Mouse (Mus musculus): ENCODE measurements around the gene Itpr3. TPM values are rescaled to one million over a fixed set of nuclear protein-coding genes. Genes with fewer than 3 reads are reported as not detected.

The Itpr3 gene
- total and polyA plus RNA-seq, 2 experiments: 1.0 to 1.5 TPM

- no peaks in the 10 kb centered on the region for H3K27me3 ChIP-seq (ENCODE audit: control insufficient read depth, insufficient read depth, low read length)
- no peaks in the 10 kb centered on the region for H3K79me2 ChIP-seq (ENCODE audit: control insufficient read depth, insufficient read depth, low read length)
- no peak overlapping the region for H3K4me3 ChIP-seq (ENCODE audit: insufficient read depth, low read depth, low read length)
- WGBS: 80% methylated on average over 6 of the region's 6 CpGs
- H3K27ac ChIP-seq (replicated peaks; ENCODE audit: insufficient read depth, low read depth, low read length): no peak overlapping the region
- H3K9ac ChIP-seq (ENCODE audit: low read depth, low read length): no peak overlapping the region
- no peaks in the 10 kb centered on the region for H3K4me1 ChIP-seq (ENCODE audit: control insufficient read depth, insufficient read depth, low read length)
- no peak for TF ChIP-seq POLR2A (IDR thresholded peaks at IDR 0.05; ENCODE audit: extremely low read depth, insufficient read depth, low read length)
- TF ChIP-seq CTCF (IDR thresholded peaks at IDR 0.05; ENCODE audit: low read depth, low read length): no peak
- no peaks in the 10 kb centered on the region for H3K36me3 ChIP-seq (ENCODE audit: control insufficient read depth, insufficient read depth, low read length)
- no peak for DNase-seq (ENCODE audit: extremely low read depth, low read depth, low spot score)
Measured at GRCm38 (mm10) chr17:27078499-27078898, 21.4 kb downstream of the Itpr3 start.

- Histone ChIP-seq H3K4me1 (ENCODE audit: control insufficient read depth, insufficient read depth, low read length) (no peaks in the 10 kb centered on the region; the same call in 1 of the 2 replicates), H3K27me3 (ENCODE audit: control insufficient read depth, insufficient read depth, low read length) (no peaks in the 10 kb centered on the region), H3K4me3 (ENCODE audit: insufficient read depth, low read depth, low read length) (no peak overlapping the region), H3K27ac (replicated peaks; ENCODE audit: insufficient read depth, low read depth, low read length) (no peak overlapping the region), H3K79me2 (ENCODE audit: control insufficient read depth, insufficient read depth, low read length) (no peaks in the 10 kb centered on the region), H3K9ac (ENCODE audit: low read depth, low read length) (no peak overlapping the region), H3K36me3 (ENCODE audit: control insufficient read depth, insufficient read depth, low read length) (no peaks in the 10 kb centered on the region)
- TF ChIP-seq CTCF (IDR thresholded peaks at IDR 0.05; ENCODE audit: low read depth, low read length) (no peak), POLR2A (IDR thresholded peaks at IDR 0.05; ENCODE audit: extremely low read depth, insufficient read depth, low read length) (no peak)
- DNase-seq (ENCODE audit: extremely low read depth, low read depth, low spot score): no peak
- WGBS: 45% methylated on average over 5 of the region's 5 CpGs
Measured at GRCm38 (mm10) chr17:27081868-27082267, 24.8 kb downstream of the Itpr3 start.

GRCm38 (mm10) chr17:27082796-27083195, 25.7 kb downstream of the Itpr3 start:
- Histone ChIP-seq H3K9ac (ENCODE audit: low read depth, low read length) (no peak overlapping the region), H3K79me2 (ENCODE audit: control insufficient read depth, insufficient read depth, low read length) (no peaks in the 10 kb centered on the region), H3K4me1 (ENCODE audit: control insufficient read depth, insufficient read depth, low read length) (no peaks in the 10 kb centered on the region; the same call in 1 of the 2 replicates), H3K36me3 (ENCODE audit: control insufficient read depth, insufficient read depth, low read length) (no peaks in the 10 kb centered on the region), H3K27ac (replicated peaks; ENCODE audit: insufficient read depth, low read depth, low read length) (no peak overlapping the region), H3K27me3 (ENCODE audit: control insufficient read depth, insufficient read depth, low read length) (no peaks in the 10 kb centered on the region), H3K4me3 (ENCODE audit: insufficient read depth, low read depth, low read length) (no peak overlapping the region)
- TF ChIP-seq POLR2A (IDR thresholded peaks at IDR 0.05; ENCODE audit: extremely low read depth, insufficient read depth, low read length) (no peak), CTCF (IDR thresholded peaks at IDR 0.05; ENCODE audit: low read depth, low read length) (no peak)
- 78% methylated on average over 8 of the region's 8 CpGs for WGBS
- DNase-seq (ENCODE audit: extremely low read depth, low read depth, low spot score): no peak

- H3K27me3 ChIP-seq (ENCODE audit: control insufficient read depth, insufficient read depth, low read length): no peaks in the 10 kb centered on the region
- H3K36me3 ChIP-seq (ENCODE audit: control insufficient read depth, insufficient read depth, low read length): no peaks in the 10 kb centered on the region
- no peak for TF ChIP-seq POLR2A (IDR thresholded peaks at IDR 0.05; ENCODE audit: extremely low read depth, insufficient read depth, low read length)
- no peak for TF ChIP-seq CTCF (IDR thresholded peaks at IDR 0.05; ENCODE audit: low read depth, low read length)
- H3K27ac ChIP-seq (replicated peaks; ENCODE audit: insufficient read depth, low read depth, low read length): no peak overlapping the region
- WGBS: 74% methylated on average over 9 of the region's 9 CpGs
- H3K9ac ChIP-seq (ENCODE audit: low read depth, low read length): no peak overlapping the region
- no peak overlapping the region for H3K4me3 ChIP-seq (ENCODE audit: insufficient read depth, low read depth, low read length)
- H3K4me1 ChIP-seq (ENCODE audit: control insufficient read depth, insufficient read depth, low read length): no peaks in the 10 kb centered on the region; the same call in 1 of the 2 replicates
- no peak for DNase-seq (ENCODE audit: extremely low read depth, low read depth, low spot score)
- no peaks in the 10 kb centered on the region for H3K79me2 ChIP-seq (ENCODE audit: control insufficient read depth, insufficient read depth, low read length)
Measured at GRCm38 (mm10) chr17:27083601-27084000, 26.5 kb downstream of the Itpr3 start.

GRCm38 (mm10) chr17:27085676-27086075, 28.6 kb downstream of the Itpr3 start:
- Histone ChIP-seq H3K4me1 (ENCODE audit: control insufficient read depth, insufficient read depth, low read length) (no peaks in the 10 kb centered on the region; the same call in 1 of the 2 replicates), H3K4me3 (ENCODE audit: insufficient read depth, low read depth, low read length) (no peak overlapping the region), H3K36me3 (ENCODE audit: control insufficient read depth, insufficient read depth, low read length) (no peaks in the 10 kb centered on the region), H3K79me2 (ENCODE audit: control insufficient read depth, insufficient read depth, low read length) (no peaks in the 10 kb centered on the region), H3K27me3 (ENCODE audit: control insufficient read depth, insufficient read depth, low read length) (no peaks in the 10 kb centered on the region), H3K27ac (replicated peaks; ENCODE audit: insufficient read depth, low read depth, low read length) (no peak overlapping the region), H3K9ac (ENCODE audit: low read depth, low read length) (no peak overlapping the region)
- 81% methylated on average over 2 of the region's 2 CpGs for WGBS
- TF ChIP-seq POLR2A (IDR thresholded peaks at IDR 0.05; ENCODE audit: extremely low read depth, insufficient read depth, low read length): no peak
- TF ChIP-seq CTCF (IDR thresholded peaks at IDR 0.05; ENCODE audit: low read depth, low read length): peak; percentile 71
- DNase-seq (ENCODE audit: extremely low read depth, low read depth, low spot score): peak; percentile 8

GRCm38 (mm10) chr17:27087426-27087825, 30.3 kb downstream of the Itpr3 start:
- Histone ChIP-seq H3K79me2 (ENCODE audit: control insufficient read depth, insufficient read depth, low read length) (no peaks in the 10 kb centered on the region), H3K27me3 (ENCODE audit: control insufficient read depth, insufficient read depth, low read length) (no peaks in the 10 kb centered on the region), H3K4me3 (ENCODE audit: insufficient read depth, low read depth, low read length) (no peak overlapping the region), H3K9ac (ENCODE audit: low read depth, low read length) (no peak overlapping the region), H3K27ac (replicated peaks; ENCODE audit: insufficient read depth, low read depth, low read length) (no peak overlapping the region), H3K36me3 (ENCODE audit: control insufficient read depth, insufficient read depth, low read length) (no peaks in the 10 kb centered on the region), H3K4me1 (ENCODE audit: control insufficient read depth, insufficient read depth, low read length) (no peaks in the 10 kb centered on the region; the same call in 1 of the 2 replicates)
- WGBS: 68% methylated on average over 12 of the region's 12 CpGs
- no peak for DNase-seq (ENCODE audit: extremely low read depth, low read depth, low spot score)
- no peak for TF ChIP-seq POLR2A (IDR thresholded peaks at IDR 0.05; ENCODE audit: extremely low read depth, insufficient read depth, low read length)
- TF ChIP-seq CTCF (IDR thresholded peaks at IDR 0.05; ENCODE audit: low read depth, low read length): peak; percentile 68
